Mouse (Mus musculus): Measurements from ENCODE around the gene Defb42.

DNA sequence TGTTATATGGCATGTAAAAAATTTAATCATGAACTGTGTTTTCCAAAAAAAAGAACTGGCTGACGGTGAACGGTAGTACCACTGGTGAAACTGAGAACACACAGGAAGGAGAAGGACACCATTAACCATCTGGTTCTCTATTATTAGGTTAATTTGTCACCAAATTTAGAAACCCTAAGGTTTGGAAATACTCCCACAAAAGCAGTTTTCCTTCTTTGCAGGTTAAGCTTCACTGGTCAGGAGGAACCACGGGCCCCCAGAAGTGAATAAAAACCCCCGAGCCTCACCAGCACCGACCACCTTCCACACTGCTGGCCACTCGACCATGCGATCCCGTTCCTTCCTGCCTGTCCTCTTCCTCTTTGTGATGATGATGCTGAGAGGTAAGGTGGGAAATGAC lies 49.0 kb upstream of the Defb42 start, which contains the start of gene Defb47:
- TF ChIP-seq POLR2A (IDR thresholded peaks at IDR 0.05; ENCODE audit: insufficient read depth, low read depth, low read length) = no peak
- TF ChIP-seq CTCF (IDR thresholded peaks at IDR 0.05) = no peak
- TF ChIP-seq EP300 (IDR thresholded peaks at IDR 0.05; ENCODE audit: insufficient read depth, low read depth, low read length) = no peak
